Mouse (Mus musculus) brain, embryonic 14.5 days (tissue): ENCODE measurements at regions not wholly inside any gene's neighbourhood (a gene's known extent, or its start where the extent isn't known, plus 50 kb on each side); places are given as distances from the start of the nearest gene placed in this dataset.

Experiments used
- DNase-seq: peaks from one replicate; pipeline ENCODE4 v3.0.0-alpha.2; 2011; ENCODE audit warnings: low read depth
- CTCF ChIP-seq: fragments of 200-500 bp; IDR thresholded peaks from 2 replicates; pipeline ENCODE4 v1.5.1; 2012; ENCODE audit warnings: inconsistent platforms, mild to moderate bottlenecking, moderate library complexity, borderline replicate concordance; ENCODE audit not compliant: insufficient read depth, insufficient read length; ENCODE audit errors: extremely low read depth
- POLR2A ChIP-seq: fragments of 200-500 bp; IDR thresholded peaks from 2 replicates; pipeline ENCODE4 v1.6.1; 2012; ENCODE audit warnings: mild to moderate bottlenecking, inconsistent platforms, borderline replicate concordance; ENCODE audit not compliant: poor library complexity, insufficient read depth, insufficient read length, severe bottlenecking; ENCODE audit errors: extremely low read depth

- DNase-seq: no peak
- TF ChIP-seq CTCF (no peak), POLR2A (no peak)
Measured at GRCm38 (mm10) chr16:95860111-95860510, 130.6 kb downstream of the Psmg1 start.

- no peak for TF ChIP-seq POLR2A
- no peak for TF ChIP-seq CTCF
- DNase-seq: no peak
Measured at GRCm38 (mm10) chr16:95857403-95857802, 133.4 kb downstream of the Psmg1 start.

GRCm38 (mm10) chr16:95855230-95855629 is 135.5 kb downstream of the Psmg1 start:
- TF ChIP-seq POLR2A (no peak), CTCF (no peak)
- peak; percentile 24 for DNase-seq

GRCm38 (mm10) chr16:95851907-95852306 is 138.9 kb downstream of the Psmg1 start:
- TF ChIP-seq POLR2A (no peak), CTCF (no peak)
- no peak for DNase-seq

- TF ChIP-seq POLR2A (no peak), CTCF (no peak)
- peak; percentile 48 for DNase-seq
Measured at GRCm38 (mm10) chr16:95848555-95849082, 142.1 kb downstream of the Psmg1 start.

GRCm38 (mm10) chr16:95847765-95848483 is 142.8 kb downstream of the Psmg1 start:
- TF ChIP-seq POLR2A: no peak
- TF ChIP-seq CTCF: no peak
- DNase-seq: peak; percentile 70

- peak; percentile 77 for DNase-seq
- TF ChIP-seq CTCF (no peak), POLR2A (no peak)
Measured at GRCm38 (mm10) chr16:95845323-95845860, 143.5 kb downstream of the Ets2 start.

- TF ChIP-seq POLR2A (no peak), CTCF (no peak)
- peak; percentile 26 for DNase-seq
Measured at GRCm38 (mm10) chr16:95844691-95845090, 142.8 kb downstream of the Ets2 start.

GRCm38 (mm10) chr16:95842766-95843165 is 140.9 kb downstream of the Ets2 start:
- DNase-seq: no peak

GRCm38 (mm10) chr16:95839512-95840253 is 137.8 kb downstream of the Ets2 start:
- DNase-seq: no peak
- no peak for TF ChIP-seq POLR2A
- no peak for TF ChIP-seq CTCF

More at GRCm38 (mm10) chr16:95842766-95843165, 140.9 kb downstream of the Ets2 start:
- TF ChIP-seq CTCF (no peak), POLR2A (no peak)

- no peak for TF ChIP-seq CTCF
- TF ChIP-seq POLR2A: no peak
Measured at GRCm38 (mm10) chr16:95838886-95839430, 137.1 kb downstream of the Ets2 start.

GRCm38 (mm10) chr16:95838478-95838846 is 136.6 kb downstream of the Ets2 start:
- no peak for TF ChIP-seq POLR2A
- no peak for TF ChIP-seq CTCF

More at GRCm38 (mm10) chr16:95838886-95839430, 137.1 kb downstream of the Ets2 start:
- no peak for DNase-seq

More at GRCm38 (mm10) chr16:95838478-95838846, 136.6 kb downstream of the Ets2 start:
- DNase-seq: no peak
